Mouse (Mus musculus) testis, postnatal 10 days (tissue): Measurements from ENCODE around the gene Slco4c1.

Experiments
- DNase-seq: peaks from one replicate; pipeline ENCODE4 v3.0.0; 2021; ENCODE audit warnings: low spot score

The Slco4c1 gene

DNA sequence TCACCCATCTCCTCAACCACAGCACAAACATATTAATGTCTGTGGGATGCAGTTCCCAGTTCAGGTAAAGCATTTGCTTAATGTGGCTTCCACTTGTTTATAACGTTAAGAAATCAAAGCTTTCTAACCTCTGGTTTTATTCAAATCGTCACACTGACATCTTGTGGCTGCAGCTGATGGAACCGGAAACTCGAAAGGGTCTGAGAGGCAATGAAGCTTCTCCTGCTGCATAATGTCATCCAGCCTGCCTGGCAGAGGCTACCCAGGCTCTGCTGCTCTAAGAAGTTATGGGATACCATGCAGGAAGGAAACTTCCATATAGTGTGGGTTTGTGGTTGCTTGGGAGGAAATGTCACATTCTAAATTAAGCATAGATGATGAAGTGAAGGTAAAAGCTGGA, 103.7 kb downstream of the Slco4c1 start:
- DNase-seq = peak; percentile 41

DNA sequence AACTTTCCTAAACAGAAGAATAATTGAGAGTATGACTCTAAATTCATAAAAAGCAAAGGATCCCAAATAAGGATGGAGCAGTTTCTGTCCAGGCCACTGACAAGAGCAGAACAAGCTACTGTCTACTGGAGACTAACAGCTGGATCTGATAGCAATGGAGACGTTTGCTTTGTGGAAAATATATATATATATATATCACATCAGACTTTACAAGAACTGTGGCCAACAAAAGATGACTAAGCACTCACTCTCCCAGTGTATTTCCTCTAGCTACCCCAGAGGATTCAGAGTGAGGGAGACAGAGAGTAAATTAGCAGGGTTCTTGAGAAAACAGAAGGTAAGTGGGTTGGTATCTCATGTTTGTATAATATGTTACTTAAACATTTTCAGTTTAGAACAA, 105.4 kb downstream of the Slco4c1 start:
- DNase-seq = no peak
